Mouse (Mus musculus): ENCODE results near the gene Sycp2. TPM values are rescaled to one million over a fixed set of nuclear protein-coding genes. Genes with fewer than 3 reads are reported as not detected.
"Not testable (repeated sequence)": the region's sequence is repeated elsewhere in the genome, so short reads cannot be mapped to it uniquely, and the experiment has no call there.

The Sycp2 gene
- polyA plus RNA-seq, 1 experiment: 0.04 TPM

GRCm38 (mm10) chr2:178416427-178416826 lies 8.9 kb upstream of the Sycp2 start:
- 61% methylated on average over 13 of the region's 13 CpGs for WGBS
- Histone ChIP-seq H3K4me1 (ENCODE audit: control insufficient read depth, insufficient read depth, low read length) (peaks cover 7% of the 10 kb centered on the region), H3K4me3 (replicated peaks; ENCODE audit: extremely low read depth, low read depth, low read length) (peak overlapping the region; percentile 12)
- no peak for DNase-seq
- TF ChIP-seq POLR2A (IDR thresholded peaks at IDR 0.05; ENCODE audit: borderline replicate concordance, extremely low read depth, low read depth, low read length) (no peak), CTCF (IDR thresholded peaks at IDR 0.05; ENCODE audit: insufficient read depth, low read length) (no peak)

GRCm38 (mm10) chr2:178415150-178415448 lies 7.6 kb upstream of the Sycp2 start:
- no peak overlapping the region for H3K4me3 ChIP-seq (replicated peaks; ENCODE audit: extremely low read depth, low read depth, low read length)
- TF ChIP-seq CTCF (IDR thresholded peaks at IDR 0.05; ENCODE audit: insufficient read depth, low read length) (no peak), POLR2A (IDR thresholded peaks at IDR 0.05; ENCODE audit: borderline replicate concordance, extremely low read depth, low read depth, low read length) (no peak)
- WGBS: 26% methylated on average over 3 of the region's 3 CpGs

GRCm38 (mm10) chr2:178414261-178415149 lies 7.0 kb upstream of the Sycp2 start, which contains the start of the genes Ppp1r3d and Fam217b:
Gene Ppp1r3d (minus strand): TSS chr2:178414472.
Gene Fam217b (plus strand): TSS chr2:178414524.
- peak; percentile 37 for DNase-seq
- WGBS: under 1% methylated on average over 74 of the region's 74 CpGs
- H3K4me3 ChIP-seq (replicated peaks; ENCODE audit: extremely low read depth, low read depth, low read length): peak within 1 kb of the TSS; percentile 85
- peaks cover 7% of the 10 kb centered on the region for H3K4me1 ChIP-seq (ENCODE audit: control insufficient read depth, insufficient read depth, low read length)
- TF ChIP-seq CTCF (IDR thresholded peaks at IDR 0.05; ENCODE audit: insufficient read depth, low read length) (no peak), POLR2A (IDR thresholded peaks at IDR 0.05; ENCODE audit: borderline replicate concordance, extremely low read depth, low read depth, low read length) (peak; percentile 46; the same call in 1 of the 2 replicates)

More at GRCm38 (mm10) chr2:178415150-178415448, 7.6 kb upstream of the Sycp2 start:
- no peak for DNase-seq
- H3K4me1 ChIP-seq (ENCODE audit: control insufficient read depth, insufficient read depth, low read length): peaks cover 7% of the 10 kb centered on the region

- peaks cover 7% of the 10 kb centered on the region for H3K4me1 ChIP-seq (ENCODE audit: control insufficient read depth, insufficient read depth, low read length)
- WGBS: 20% methylated on average over 75 of the region's 75 CpGs
- peak overlapping the region; percentile 85 for H3K4me3 ChIP-seq (replicated peaks; ENCODE audit: extremely low read depth, low read depth, low read length)
- TF ChIP-seq POLR2A (IDR thresholded peaks at IDR 0.05; ENCODE audit: borderline replicate concordance, extremely low read depth, low read depth, low read length) (no peak), CTCF (IDR thresholded peaks at IDR 0.05; ENCODE audit: insufficient read depth, low read length) (no peak)
- peak; percentile 19 for DNase-seq
Observed at GRCm38 (mm10) chr2:178413481-178414260, 6.2 kb upstream of the Sycp2 start.

- Histone ChIP-seq H3K4me1 (ENCODE audit: control insufficient read depth, insufficient read depth, low read length) (peaks cover 7% of the 10 kb centered on the region), H3K4me3 (replicated peaks; ENCODE audit: extremely low read depth, low read depth, low read length) (no peak overlapping the region)
- 67% methylated on average over 13 of the region's 13 CpGs for WGBS
- no peak for DNase-seq
- TF ChIP-seq CTCF (IDR thresholded peaks at IDR 0.05; ENCODE audit: insufficient read depth, low read length) (no peak), POLR2A (IDR thresholded peaks at IDR 0.05; ENCODE audit: borderline replicate concordance, extremely low read depth, low read depth, low read length) (no peak)
Observed at GRCm38 (mm10) chr2:178413081-178413480, 5.6 kb upstream of the Sycp2 start.

GRCm38 (mm10) chr2:178412598-178412997 lies 5.1 kb upstream of the Sycp2 start:
- Histone ChIP-seq H3K4me1 (ENCODE audit: control insufficient read depth, insufficient read depth, low read length) (peaks cover 7% of the 10 kb centered on the region), H3K4me3 (replicated peaks; ENCODE audit: extremely low read depth, low read depth, low read length) (no peak overlapping the region)
- WGBS: 48% methylated on average over 6 of the region's 6 CpGs
- TF ChIP-seq POLR2A (IDR thresholded peaks at IDR 0.05; ENCODE audit: borderline replicate concordance, extremely low read depth, low read depth, low read length): no peak
- TF ChIP-seq CTCF (IDR thresholded peaks at IDR 0.05; ENCODE audit: insufficient read depth, low read length): no peak
- DNase-seq: no peak

GRCm38 (mm10) chr2:178410286-178410685 lies 2.8 kb upstream of the Sycp2 start:
- WGBS: 71% methylated on average over 6 of the region's 6 CpGs
- TF ChIP-seq POLR2A (IDR thresholded peaks at IDR 0.05; ENCODE audit: borderline replicate concordance, extremely low read depth, low read depth, low read length) (no peak), CTCF (IDR thresholded peaks at IDR 0.05; ENCODE audit: insufficient read depth, low read length) (no peak)
- no peak overlapping the region for H3K4me3 ChIP-seq (replicated peaks; ENCODE audit: extremely low read depth, low read depth, low read length)
- no peak for DNase-seq
- H3K4me1 ChIP-seq (ENCODE audit: control insufficient read depth, insufficient read depth, low read length): peaks cover 7% of the 10 kb centered on the region

GRCm38 (mm10) chr2:178409024-178409423 lies 1.5 kb upstream of the Sycp2 start:
- no peak for DNase-seq
- 29% methylated on average over 1 of the region's 1 CpGs for WGBS

GRCm38 (mm10) chr2:178342597-178342996 lies 64.9 kb downstream of the Sycp2 start:
- WGBS: 73% methylated on average over 4 of the region's 4 CpGs
- TF ChIP-seq CTCF (IDR thresholded peaks at IDR 0.05; ENCODE audit: insufficient read depth, low read length) (no peak), POLR2A (IDR thresholded peaks at IDR 0.05; ENCODE audit: borderline replicate concordance, extremely low read depth, low read depth, low read length) (no peak)
- H3K4me3 ChIP-seq (replicated peaks; ENCODE audit: extremely low read depth, low read depth, low read length): no peak overlapping the region

More at GRCm38 (mm10) chr2:178409024-178409423, 1.5 kb upstream of the Sycp2 start:
- Histone ChIP-seq H3K4me3 (replicated peaks; ENCODE audit: extremely low read depth, low read depth, low read length) (no peak overlapping the region), H3K4me1 (ENCODE audit: control insufficient read depth, insufficient read depth, low read length) (peaks cover 7% of the 10 kb centered on the region)
- no peak for TF ChIP-seq CTCF (IDR thresholded peaks at IDR 0.05; ENCODE audit: insufficient read depth, low read length)
- TF ChIP-seq POLR2A (IDR thresholded peaks at IDR 0.05; ENCODE audit: borderline replicate concordance, extremely low read depth, low read depth, low read length): no peak

GRCm38 (mm10) chr2:178342105-178342504 lies 65.4 kb downstream of the Sycp2 start:
- DNase-seq; H3K4me3 ChIP-seq (replicated peaks; ENCODE audit: extremely low read depth, low read depth, low read length); H3K4me1 ChIP-seq (ENCODE audit: control insufficient read depth, insufficient read depth, low read length): not testable (repeated sequence)

More at GRCm38 (mm10) chr2:178342597-178342996, 64.9 kb downstream of the Sycp2 start:
- no peaks in the 10 kb centered on the region for H3K4me1 ChIP-seq (ENCODE audit: control insufficient read depth, insufficient read depth, low read length)
- DNase-seq: no peak
